ENCODE assay signal across 27 mouse cellular contexts in the genomic region with DNA sequence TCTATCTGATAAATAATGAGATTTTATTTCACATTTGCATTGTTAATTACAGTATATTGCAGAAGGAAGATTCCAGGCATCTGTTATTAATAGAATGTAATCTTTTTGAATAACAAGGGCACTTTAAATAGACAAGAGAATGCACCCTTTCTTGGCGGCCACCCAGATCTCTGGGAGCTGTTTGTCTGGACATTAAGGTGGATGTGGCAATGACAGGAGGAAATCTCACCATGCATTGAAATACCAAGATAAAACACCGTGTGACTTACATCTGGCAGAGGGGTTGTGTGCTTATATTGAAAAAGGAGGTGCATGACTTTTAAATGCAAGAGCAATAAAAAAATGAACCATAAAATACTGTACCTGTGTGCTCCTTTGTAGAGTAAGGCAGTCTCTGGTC.
A peak's percentile ranks its signal among the peaks of the same experiment; 100 is the strongest.
DNase-seq lines count a peak whose midpoint lies in the region; ATAC-seq lines count a peak whose summit lies in the region.
"Had no signal": no experiment of that assay in that cellular context is flagged by ENCODE, and none has a peak within 500 bp of the region (broad histone marks: within the 10 kb centered on the region; RNA-seq: fewer than 3 reads in every experiment).

No protein-coding gene starts in this region.

- no peak overlapping the region for H3K27ac ChIP-seq in kidney, embryonic 16.5 days (ENCODE audit: low read length)
- H3K27ac ChIP-seq in heart, embryonic 15.5 days = peak overlapping the region; percentile 39
- no peak overlapping the region for H3K27ac ChIP-seq in forebrain, embryonic 14.5 days (ENCODE audit: low read depth, low read length)
- H3K27ac ChIP-seq: embryonic facial prominence, embryonic 12.5 days; limb, embryonic 10.5 days; limb, embryonic 15.5 days; liver, embryonic 13.5 days; midbrain, embryonic 10.5 days; midbrain, embryonic 15.5 days; neural tube, embryonic 15.5 days had no signal

- 66% methylated on average over 2 of the region's 2 CpGs for WGBS in kidney, embryonic 16.5 days
- 17% methylated on average over 2 of the region's 2 CpGs for WGBS in heart, embryonic 15.5 days
- WGBS in forebrain, embryonic 14.5 days = 77% methylated on average over 2 of the region's 2 CpGs

- DNase-seq in heart, adult 18-20 months = peak; percentile 43 to 49
- DNase-seq in heart, postnatal 25 days (ENCODE audit: low spot score) = no peak
- DNase-seq in kidney, postnatal 10 days = peak; percentile 26
- DNase-seq in heart, postnatal 36 days = peak; percentile 13 to 18
- DNase-seq in left cerebral cortex, postnatal 10 days (ENCODE audit: extremely low spot score in 1 of 2, low spot score in 2 of 2) = no peak
- no peak for DNase-seq in forebrain, embryonic 14.5 days (ENCODE audit: low spot score)
- DNase-seq: cerebellum, adult 8-10 months; embryo, embryonic 11 days; gastrocnemius, postnatal 14 days; kidney, adult 18-20 months; layer of hippocampus, postnatal 36 days; liver, embryonic 13.5 days; lung, adult 18-20 months; retina, postnatal 1 day; right cerebral cortex, postnatal 14 days; thymus, postnatal 4 days had no signal

- ATAC-seq in kidney, embryonic 16.5 days (ENCODE audit: low FRiP score, low TSS enrichment) = no peak
- ATAC-seq in heart, embryonic 15.5 days (replicated peaks; ENCODE audit: insufficient number of reproducible peaks, insufficient read depth, low FRiP score, low read depth) = no peak
- no peak for ATAC-seq in forebrain, embryonic 14.5 days
- ATAC-seq: forebrain, embryonic 16.5 days; hindbrain, embryonic 16.5 days; lung, postnatal 0 days; midbrain, embryonic 15.5 days had no signal

- H3K9ac ChIP-seq in kidney, embryonic 16.5 days (replicated peaks; ENCODE audit: low read length) = no peak overlapping the region
- no peak overlapping the region for H3K9ac ChIP-seq in heart, embryonic 15.5 days
- H3K9ac ChIP-seq in forebrain, embryonic 14.5 days (ENCODE audit: low read length) = no peak overlapping the region
- H3K9ac ChIP-seq: embryonic facial prominence, embryonic 12.5 days; limb, embryonic 15.5 days; liver, embryonic 13.5 days; midbrain, embryonic 15.5 days; neural tube, embryonic 15.5 days had no signal

- no peaks in the 10 kb centered on the region for H3K9me3 ChIP-seq in kidney, embryonic 16.5 days (ENCODE audit: low read length)
- H3K9me3 ChIP-seq in heart, embryonic 15.5 days (replicated peaks) = no peaks in the 10 kb centered on the region
- H3K9me3 ChIP-seq in forebrain, embryonic 14.5 days (replicated peaks; ENCODE audit: control insufficient read depth, low read length) = no peaks in the 10 kb centered on the region
- H3K9me3 ChIP-seq: embryonic facial prominence, embryonic 12.5 days; limb, embryonic 10.5 days; limb, embryonic 15.5 days; liver, embryonic 13.5 days; midbrain, embryonic 10.5 days; midbrain, embryonic 15.5 days; neural tube, embryonic 15.5 days had no signal

- no peak overlapping the region for H3K4me2 ChIP-seq in kidney, embryonic 16.5 days (replicated peaks; ENCODE audit: low read depth, low read length)
- no peak overlapping the region for H3K4me2 ChIP-seq in heart, embryonic 15.5 days
- no peak overlapping the region for H3K4me2 ChIP-seq in forebrain, embryonic 14.5 days (ENCODE audit: low read length)
- H3K4me2 ChIP-seq: embryonic facial prominence, embryonic 12.5 days; limb, embryonic 15.5 days; liver, embryonic 13.5 days; midbrain, embryonic 15.5 days; neural tube, embryonic 15.5 days had no signal

- no peaks in the 10 kb centered on the region for H3K27me3 ChIP-seq in kidney, embryonic 16.5 days (ENCODE audit: insufficient read depth, low read length)
- no peaks in the 10 kb centered on the region for H3K27me3 ChIP-seq in heart, embryonic 15.5 days
- no peaks in the 10 kb centered on the region for H3K27me3 ChIP-seq in forebrain, embryonic 14.5 days (replicated peaks; ENCODE audit: control insufficient read depth, insufficient read depth, low read length)
- H3K27me3 ChIP-seq: embryonic facial prominence, embryonic 12.5 days; limb, embryonic 15.5 days; liver, embryonic 13.5 days; midbrain, embryonic 15.5 days; neural tube, embryonic 15.5 days had no signal

- H3K36me3 ChIP-seq in kidney, embryonic 16.5 days (ENCODE audit: insufficient read depth, low read length) = no peaks in the 10 kb centered on the region
- no peaks in the 10 kb centered on the region for H3K36me3 ChIP-seq in heart, embryonic 15.5 days
- H3K36me3 ChIP-seq in forebrain, embryonic 14.5 days (ENCODE audit: control insufficient read depth, insufficient read depth, low read length) = no peaks in the 10 kb centered on the region
- H3K36me3 ChIP-seq: embryonic facial prominence, embryonic 12.5 days; limb, embryonic 10.5 days; limb, embryonic 15.5 days; liver, embryonic 13.5 days; midbrain, embryonic 10.5 days; midbrain, embryonic 15.5 days; neural tube, embryonic 15.5 days had no signal

- no peaks in the 10 kb centered on the region for H3K4me1 ChIP-seq in kidney, embryonic 16.5 days (ENCODE audit: insufficient read depth, low read length)
- H3K4me1 ChIP-seq in heart, embryonic 15.5 days (replicated peaks) = peaks cover 23% of the 10 kb centered on the region
- no peaks in the 10 kb centered on the region for H3K4me1 ChIP-seq in forebrain, embryonic 14.5 days (ENCODE audit: control insufficient read depth, insufficient read depth, low read length)
- H3K4me1 ChIP-seq: embryonic facial prominence, embryonic 12.5 days; limb, embryonic 10.5 days; limb, embryonic 15.5 days; liver, embryonic 13.5 days; midbrain, embryonic 15.5 days had no signal

- H3K4me3 ChIP-seq in kidney, embryonic 16.5 days (ENCODE audit: low read length) = no peak overlapping the region
- no peak overlapping the region for H3K4me3 ChIP-seq in heart, embryonic 15.5 days
- no peak overlapping the region for H3K4me3 ChIP-seq in forebrain, embryonic 14.5 days (ENCODE audit: low read depth, low read length)
- H3K4me3 ChIP-seq: embryonic facial prominence, embryonic 12.5 days; limb, embryonic 10.5 days; limb, embryonic 15.5 days; liver, embryonic 13.5 days; midbrain, embryonic 10.5 days; midbrain, embryonic 15.5 days; neural tube, embryonic 15.5 days had no signal

- intact Hi-C loops in heart, postnatal 25 days (cut with DNase I) = no loop called here
- intact Hi-C loops in heart, postnatal 36 days (cut with DNase I) = no loop called here
- intact Hi-C loops in left cerebral cortex, postnatal 10 days (cut with DNase I) = no loop called here

Comparison
In these comparisons a context has a peak if more than half of its experiments do, and no peak if none do; other contexts are left out.
1. DNase-seq: peak in heart, adult 18-20 months (2 of 2), kidney, postnatal 10 days (single experiment) and heart, postnatal 36 days (2 of 2); none in heart, postnatal 25 days (single experiment), left cerebral cortex, postnatal 10 days (0 of 2) and forebrain, embryonic 14.5 days (single experiment).